Mouse (Mus musculus) megakaryocyte, embryonic 14.5 days (primary cell): ENCODE data around the gene Mapkapk2.

ENCODE experiments used
- FLI1 ChIP-seq: IDR thresholded peaks from 2 replicates; pipeline ENCODE4 v1.6.1; 2012; ENCODE audit warnings: low read length, inconsistent platforms, mixed read lengths
- GATA1 ChIP-seq: IDR thresholded peaks from 3 replicates; pipeline ENCODE4 v1.6.1; 2012; ENCODE audit warnings: mixed read lengths, low read length, inconsistent platforms, borderline replicate concordance

DNA sequence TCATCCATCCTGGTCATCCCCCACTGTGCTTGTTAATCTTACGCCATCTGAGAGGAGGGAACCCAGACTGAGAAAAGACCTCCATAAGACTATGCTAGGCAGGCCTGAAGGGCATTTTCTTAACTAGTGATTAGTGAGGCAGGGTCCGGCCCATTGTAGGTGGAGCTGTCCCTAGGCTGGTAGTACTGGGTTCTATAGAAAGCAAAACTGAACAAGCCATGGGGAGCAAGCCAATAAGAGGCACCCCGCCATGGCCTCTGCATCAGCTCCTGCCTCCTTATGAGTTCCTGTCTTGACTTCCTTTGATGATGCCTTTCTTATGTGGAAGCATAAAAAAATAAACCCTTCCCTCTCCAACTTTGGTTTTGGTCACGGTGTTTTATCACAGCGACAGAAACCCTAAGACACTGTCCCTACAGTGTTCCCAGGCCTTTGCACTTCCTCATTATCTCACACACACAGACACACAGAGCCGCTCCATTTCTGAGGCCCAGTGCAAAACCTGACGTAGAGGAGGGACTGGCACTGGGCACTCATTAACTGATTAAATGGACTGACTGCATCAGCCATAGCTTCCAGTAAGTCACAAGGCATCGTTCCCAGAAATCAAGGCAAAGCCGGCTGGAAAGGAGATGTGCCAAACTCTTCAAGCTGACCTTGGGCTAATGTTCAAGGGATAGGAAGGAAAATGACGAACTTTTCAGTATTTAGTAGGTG is 29.5 kb downstream of the Mapkapk2 start:
- no peak for TF ChIP-seq FLI1
- TF ChIP-seq GATA1 = no peak
